Mouse (Mus musculus): ENCODE results near the gene Slc35f4.

DNA sequence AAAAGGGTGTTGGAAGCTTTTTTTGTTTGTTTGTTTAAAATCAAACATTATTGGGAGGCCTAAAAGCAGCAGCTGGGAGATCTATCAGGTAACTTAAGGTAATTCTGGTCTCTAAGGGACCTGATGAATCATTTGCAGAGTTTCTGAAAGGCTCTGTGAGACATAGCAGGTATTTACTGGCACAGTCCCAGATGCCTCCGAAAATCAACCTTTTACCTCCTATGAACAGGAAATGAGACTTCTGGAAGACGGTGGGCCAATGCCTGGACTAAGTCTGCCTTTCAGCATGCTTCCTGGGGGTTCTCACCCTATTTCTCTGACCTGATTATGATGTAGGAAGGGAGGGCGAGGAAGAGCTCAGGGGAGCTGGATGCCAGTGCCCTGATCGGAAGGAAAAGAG, 188.8 kb downstream of the Slc35f4 start:
- no peak for TF ChIP-seq EP300 (IDR thresholded peaks at IDR 0.05)
- TF ChIP-seq CTCF (IDR thresholded peaks at IDR 0.05), result no peak

Measured in lung, postnatal 0 days (tissue).